Mouse (Mus musculus): ENCODE data around the gene Plin4. TPM values are rescaled to one million over a fixed set of nuclear protein-coding genes. Genes with fewer than 3 reads are reported as not detected.

Plin4 gene
- total and polyA plus RNA-seq, 3 experiments: 114 to 170 (median 151) TPM

- no peak for DNase-seq
- H3K79me2 ChIP-seq (replicated peaks; ENCODE audit: control insufficient read depth, insufficient read depth, low read length): no peaks in the 10 kb centered on the region
- TF ChIP-seq CTCF (IDR thresholded peaks at IDR 0.05) (no peak), EP300 (IDR thresholded peaks at IDR 0.05; ENCODE audit: insufficient read depth, low read depth, low read length) (no peak), POLR2A (IDR thresholded peaks at IDR 0.05; ENCODE audit: insufficient read depth, low read depth, low read length) (no peak)
- H3K27ac ChIP-seq: no peak overlapping the region
- WGBS: 69% methylated on average over 12 of the region's 12 CpGs
- no peaks in the 10 kb centered on the region for H3K36me3 ChIP-seq (ENCODE audit: control insufficient read depth, insufficient read depth, low read length)
- H3K4me3 ChIP-seq: no peak overlapping the region
- H3K9ac ChIP-seq (ENCODE audit: low read depth, low read length): no peak overlapping the region
- peaks cover 4% of the 10 kb centered on the region for H3K27me3 ChIP-seq (ENCODE audit: control insufficient read depth, insufficient read depth, low read length)
- no peaks in the 10 kb centered on the region for H3K4me1 ChIP-seq (ENCODE audit: control insufficient read depth, insufficient read depth, low read length)
- intact Hi-C loops (cut with DNase I): no loop called here
Observed at GRCm38 (mm10) chr17:56147420-56147819, 37.8 kb upstream of the Plin4 start.

- no peak overlapping the region for H3K9ac ChIP-seq (ENCODE audit: low read depth, low read length)
- peaks cover 4% of the 10 kb centered on the region for H3K27me3 ChIP-seq (ENCODE audit: control insufficient read depth, insufficient read depth, low read length)
- intact Hi-C loops (cut with DNase I): no loop called here
- WGBS: 27% methylated on average over 9 of the region's 9 CpGs
- H3K27ac ChIP-seq: no peak overlapping the region
- TF ChIP-seq CTCF (IDR thresholded peaks at IDR 0.05) (no peak), EP300 (IDR thresholded peaks at IDR 0.05; ENCODE audit: insufficient read depth, low read depth, low read length) (no peak), POLR2A (IDR thresholded peaks at IDR 0.05; ENCODE audit: insufficient read depth, low read depth, low read length) (no peak)
- no peaks in the 10 kb centered on the region for H3K4me1 ChIP-seq (ENCODE audit: control insufficient read depth, insufficient read depth, low read length)
- no peak for DNase-seq
- H3K79me2 ChIP-seq (replicated peaks; ENCODE audit: control insufficient read depth, insufficient read depth, low read length): no peaks in the 10 kb centered on the region
- no peak overlapping the region for H3K4me3 ChIP-seq
- no peaks in the 10 kb centered on the region for H3K36me3 ChIP-seq (ENCODE audit: control insufficient read depth, insufficient read depth, low read length)
Observed at GRCm38 (mm10) chr17:56146131-56146530, 36.5 kb upstream of the Plin4 start.

GRCm38 (mm10) chr17:56144546-56144945 lies 34.9 kb upstream of the Plin4 start:
- 64% methylated on average over 9 of the region's 9 CpGs for WGBS
- TF ChIP-seq CTCF (IDR thresholded peaks at IDR 0.05): no peak
- no peak for TF ChIP-seq POLR2A (IDR thresholded peaks at IDR 0.05; ENCODE audit: insufficient read depth, low read depth, low read length)
- no peak for TF ChIP-seq EP300 (IDR thresholded peaks at IDR 0.05; ENCODE audit: insufficient read depth, low read depth, low read length)
- Histone ChIP-seq H3K9ac (ENCODE audit: low read depth, low read length) (no peak overlapping the region), H3K27me3 (ENCODE audit: control insufficient read depth, insufficient read depth, low read length) (peaks cover 4% of the 10 kb centered on the region), H3K4me3 (no peak overlapping the region), H3K79me2 (replicated peaks; ENCODE audit: control insufficient read depth, insufficient read depth, low read length) (no peaks in the 10 kb centered on the region), H3K36me3 (ENCODE audit: control insufficient read depth, insufficient read depth, low read length) (no peaks in the 10 kb centered on the region), H3K27ac (no peak overlapping the region), H3K4me1 (ENCODE audit: control insufficient read depth, insufficient read depth, low read length) (no peaks in the 10 kb centered on the region)
- DNase-seq: no peak
- intact Hi-C loops (cut with DNase I): no loop called here

- no peak for TF ChIP-seq POLR2A (IDR thresholded peaks at IDR 0.05; ENCODE audit: insufficient read depth, low read depth, low read length)
- TF ChIP-seq CTCF (IDR thresholded peaks at IDR 0.05): no peak
- no peak for TF ChIP-seq EP300 (IDR thresholded peaks at IDR 0.05; ENCODE audit: insufficient read depth, low read depth, low read length)
- Histone ChIP-seq H3K27ac (no peak overlapping the region), H3K79me2 (replicated peaks; ENCODE audit: control insufficient read depth, insufficient read depth, low read length) (no peaks in the 10 kb centered on the region), H3K4me1 (ENCODE audit: control insufficient read depth, insufficient read depth, low read length) (peaks cover 7% of the 10 kb centered on the region), H3K27me3 (ENCODE audit: control insufficient read depth, insufficient read depth, low read length) (no peaks in the 10 kb centered on the region), H3K9ac (ENCODE audit: low read depth, low read length) (peak overlapping the region; percentile 42; the same call in 1 of the 2 replicates), H3K36me3 (ENCODE audit: control insufficient read depth, insufficient read depth, low read length) (no peaks in the 10 kb centered on the region), H3K4me3 (peak overlapping the region; percentile 36)
- peak in 1 of 2 experiments; percentile 69 for DNase-seq
- 3% methylated on average over 39 of the region's 47 CpGs for WGBS
- intact Hi-C loops (cut with DNase I): no loop called here
Observed at GRCm38 (mm10) chr17:56141702-56142605, 32.4 kb upstream of the Plin4 start.

GRCm38 (mm10) chr17:56139858-56140595 lies 30.4 kb upstream of the Plin4 start, which contains the start of gene Sema6b:
Gene Sema6b, minus strand, starts transcription at chr17:56140343.
- H3K79me2 ChIP-seq (replicated peaks; ENCODE audit: control insufficient read depth, insufficient read depth, low read length): no peaks in the 10 kb centered on the region
- no peak within 1 kb of the TSS for H3K27ac ChIP-seq
- 2% methylated on average over 78 of the region's 79 CpGs for WGBS
- H3K27me3 ChIP-seq (ENCODE audit: control insufficient read depth, insufficient read depth, low read length): no peaks in the 10 kb centered on the region
- DNase-seq: peak; percentile 64 to 83
- H3K36me3 ChIP-seq (ENCODE audit: control insufficient read depth, insufficient read depth, low read length): no peaks in the 10 kb centered on the region
- H3K4me3 ChIP-seq: peak within 1 kb of the TSS; percentile 58
- intact Hi-C loops (cut with DNase I): no loop called here
- peaks cover 16% of the 10 kb centered on the region for H3K4me1 ChIP-seq (ENCODE audit: control insufficient read depth, insufficient read depth, low read length)
- TF ChIP-seq POLR2A (IDR thresholded peaks at IDR 0.05; ENCODE audit: insufficient read depth, low read depth, low read length) (no peak), CTCF (IDR thresholded peaks at IDR 0.05) (no peak), EP300 (IDR thresholded peaks at IDR 0.05; ENCODE audit: insufficient read depth, low read depth, low read length) (no peak)
- H3K9ac ChIP-seq (ENCODE audit: low read depth, low read length): peak within 1 kb of the TSS; percentile 65

Data from heart, adult 2 months (tissue).